Mouse (Mus musculus) neural tube, embryonic 11.5 days (tissue): ENCODE data around the gene Syt11. TPM values are rescaled to one million over a fixed set of nuclear protein-coding genes. Genes with fewer than 3 reads are reported as not detected.

Experiments
- ATAC-seq: fragments of 200-750 bp; cut with Nextera tagmentation; 2 replicates; pipeline ENCODE4 v1.8.0; 2017; ENCODE audit warnings: moderate number of reproducible peaks, mild to moderate bottlenecking, moderate TSS enrichment, moderate library complexity; ENCODE audit not compliant: insufficient read depth, low FRiP score, low TSS enrichment
- DNase-seq: peaks from one replicate; pipeline ENCODE4 v3.0.0-alpha.2; 2015; ENCODE audit warnings: low spot score
- H3K27ac ChIP-seq: fragments of 300-500 bp; sonication (generic); 2 replicates; pipeline ENCODE4 v1.5.1; 2014; ENCODE audit warnings: low read depth, mild to moderate bottlenecking, low read length
- H3K27me3 ChIP-seq: fragments of 300-500 bp; sonication (generic); 2 replicates; pipeline ENCODE4 v1.6.1; 2014; ENCODE audit warnings: mild to moderate bottlenecking, low read length, mixed read lengths; ENCODE audit not compliant: control insufficient read depth, insufficient read depth
- H3K36me3 ChIP-seq: fragments of 300-500 bp; sonication (generic); 2 replicates; pipeline ENCODE4 v1.6.1; 2014; ENCODE audit warnings: mild to moderate bottlenecking, low read length, moderate library complexity, mixed read lengths; ENCODE audit not compliant: control insufficient read depth, insufficient read depth
- H3K4me1 ChIP-seq: fragments of 300-500 bp; sonication (generic); 2 replicates; pipeline ENCODE4 v1.6.1; 2014; ENCODE audit warnings: low read length, mixed read lengths; ENCODE audit not compliant: control insufficient read depth, insufficient read depth
- H3K4me2 ChIP-seq: fragments of 300-500 bp; sonication (generic); 2 replicates; pipeline ENCODE4 v1.6.1; 2014; ENCODE audit warnings: low read depth, mild to moderate bottlenecking, moderate library complexity
- H3K4me3 ChIP-seq: fragments of 300-500 bp; sonication (generic); 2 replicates; pipeline ENCODE4 v1.5.1; 2014; ENCODE audit warnings: low read depth, low read length
- H3K9ac ChIP-seq: fragments of 300-500 bp; sonication (generic); 2 replicates; pipeline ENCODE4 v1.6.1; 2014; ENCODE audit warnings: mild to moderate bottlenecking, low read length
- H3K9me3 ChIP-seq: fragments of 300-500 bp; sonication (generic); 2 replicates; pipeline ENCODE4 v1.6.1; 2016; ENCODE audit warnings: low read length; ENCODE audit not compliant: control insufficient read depth
- WGBS: fragments of 180-500 bp; shearing (Covaris S2); extraction: QIAGEN DNeasy Blood & Tissue Kit; methylation state at CpG from one replicate; pipeline ENCODE4 v1.1.7; 2014; 5-methylcytosine and 5-hydroxymethylcytosine counted together
- polyA plus RNA-seq: library from polyadenylated mRNA; unstranded; fragments of >200 nt; fragmentation: Nextera tagmentation; extraction: Ambion mirVana; gene quantifications from 2 replicates; pipeline ENCODE4 v1.2.1, GENCODE M21; 2014

The Syt11 gene
- polyA plus RNA-seq, 1 experiment from 2014 or later, result 172 TPM

GRCm38 (mm10) chr3:88746871-88747231, 28.1 kb downstream of the Syt11 start:
- peaks cover 10% of the 10 kb centered on the region; the same call in 1 of the 2 replicates for H3K9me3 ChIP-seq
- no peaks in the 10 kb centered on the region for H3K4me1 ChIP-seq
- peaks cover 40% of the 10 kb centered on the region for H3K36me3 ChIP-seq
- no peak overlapping the region for H3K4me3 ChIP-seq
- no peak overlapping the region for H3K27ac ChIP-seq
- no peaks in the 10 kb centered on the region for H3K27me3 ChIP-seq
- H3K9ac ChIP-seq, result no peak overlapping the region
- ATAC-seq, result no peak
- no peak overlapping the region for H3K4me2 ChIP-seq
- WGBS, result 94% methylated on average over 4 of the region's 4 CpGs
- no peak for DNase-seq

- Histone ChIP-seq H3K9ac (no peak overlapping the region), H3K4me3 (no peak overlapping the region), H3K27me3 (no peaks in the 10 kb centered on the region), H3K27ac (no peak overlapping the region), H3K4me2 (no peak overlapping the region), H3K36me3 (peaks cover 40% of the 10 kb centered on the region), H3K9me3 (peaks cover 10% of the 10 kb centered on the region; the same call in 1 of the 2 replicates), H3K4me1 (no peaks in the 10 kb centered on the region)
- DNase-seq, result no peak
- 94% methylated on average over 15 of the region's 15 CpGs for WGBS
- ATAC-seq, result no peak
Observed at GRCm38 (mm10) chr3:88746139-88746870, 28.7 kb downstream of the Syt11 start.

- Histone ChIP-seq H3K4me1 (no peaks in the 10 kb centered on the region), H3K27ac (no peak overlapping the region), H3K36me3 (peaks cover 39% of the 10 kb centered on the region), H3K9ac (no peak overlapping the region), H3K4me2 (no peak overlapping the region), H3K9me3 (peaks cover 10% of the 10 kb centered on the region; the same call in 1 of the 2 replicates), H3K27me3 (no peaks in the 10 kb centered on the region), H3K4me3 (no peak overlapping the region)
- ATAC-seq (no peak), DNase-seq (no peak)
- WGBS, result 93% methylated on average over 9 of the region's 9 CpGs
Observed at GRCm38 (mm10) chr3:88745534-88745933, 29.4 kb downstream of the Syt11 start.

GRCm38 (mm10) chr3:88740147-88740546, 34.8 kb downstream of the Syt11 start:
- 93% methylated on average over 3 of the region's 3 CpGs for WGBS
- Histone ChIP-seq H3K9me3 (no peaks in the 10 kb centered on the region), H3K4me2 (no peak overlapping the region), H3K4me1 (no peaks in the 10 kb centered on the region), H3K27ac (no peak overlapping the region), H3K27me3 (no peaks in the 10 kb centered on the region), H3K36me3 (peaks cover 2% of the 10 kb centered on the region), H3K4me3 (no peak overlapping the region), H3K9ac (no peak overlapping the region)
- no peak for ATAC-seq
- no peak for DNase-seq

GRCm38 (mm10) chr3:88738641-88739040, 36.3 kb downstream of the Syt11 start:
- no peak overlapping the region for H3K4me3 ChIP-seq
- ATAC-seq, result no peak
- H3K9ac ChIP-seq, result no peak overlapping the region
- H3K27ac ChIP-seq, result no peak overlapping the region
- no peaks in the 10 kb centered on the region for H3K27me3 ChIP-seq
- H3K36me3 ChIP-seq, result peaks cover 2% of the 10 kb centered on the region
- H3K4me2 ChIP-seq, result no peak overlapping the region
- H3K9me3 ChIP-seq, result no peaks in the 10 kb centered on the region
- no peaks in the 10 kb centered on the region for H3K4me1 ChIP-seq
- WGBS, result 59% methylated on average over 3 of the region's 3 CpGs
- peak; percentile 41 for DNase-seq

GRCm38 (mm10) chr3:88736556-88736955, 38.4 kb downstream of the Syt11 start:
- H3K27ac ChIP-seq, result no peak overlapping the region
- H3K9me3 ChIP-seq, result no peaks in the 10 kb centered on the region
- no peaks in the 10 kb centered on the region for H3K36me3 ChIP-seq
- H3K27me3 ChIP-seq, result no peaks in the 10 kb centered on the region
- 90% methylated on average over 2 of the region's 2 CpGs for WGBS
- H3K4me3 ChIP-seq, result no peak overlapping the region
- no peaks in the 10 kb centered on the region for H3K4me1 ChIP-seq
- ATAC-seq (no peak), DNase-seq (no peak)
- H3K4me2 ChIP-seq, result no peak overlapping the region
- no peak overlapping the region for H3K9ac ChIP-seq

GRCm38 (mm10) chr3:88719098-88719497, 55.9 kb downstream of the Syt11 start:
- no peak overlapping the region for H3K4me2 ChIP-seq
- H3K9ac ChIP-seq, result no peak overlapping the region

GRCm38 (mm10) chr3:88717831-88718230, 57.1 kb downstream of the Syt11 start:
- 79% methylated on average over 1 of the region's 1 CpGs for WGBS
- Histone ChIP-seq H3K9ac (0 out of 2 replicates have a peak overlapping the region, but pooled peaks have one; percentile 23), H3K27ac (no peak overlapping the region), H3K9me3 (no peaks in the 10 kb centered on the region), H3K27me3 (no peaks in the 10 kb centered on the region), H3K4me2 (peak overlapping the region; percentile 14; the same call in 1 of the 2 replicates), H3K36me3 (peaks cover 2% of the 10 kb centered on the region; the same call in 1 of the 2 replicates), H3K4me1 (peaks cover 3% of the 10 kb centered on the region; the same call in 1 of the 2 replicates), H3K4me3 (peak overlapping the region; percentile 14; the same call in 1 of the 2 replicates)
- DNase-seq (no peak), ATAC-seq (no peak)

More at GRCm38 (mm10) chr3:88719098-88719497, 55.9 kb downstream of the Syt11 start:
- Histone ChIP-seq H3K4me1 (peaks cover 3% of the 10 kb centered on the region; the same call in 1 of the 2 replicates), H3K9me3 (no peaks in the 10 kb centered on the region), H3K36me3 (no peaks in the 10 kb centered on the region), H3K27me3 (no peaks in the 10 kb centered on the region), H3K4me3 (no peak overlapping the region), H3K27ac (no peak overlapping the region)
- DNase-seq (no peak), ATAC-seq (no peak)
- WGBS, result 80% methylated on average over 2 of the region's 2 CpGs
